Mouse (Mus musculus) hindbrain, postnatal 0 days (tissue): ENCODE data around the gene D10Wsu102e. TPM values are rescaled to one million over a fixed set of nuclear protein-coding genes. Genes with fewer than 3 reads are reported as not detected.
"Not testable (repeated sequence)": the region's sequence is repeated elsewhere in the genome, so short reads cannot be mapped to it uniquely, and the experiment has no call there.

Source experiments
- ATAC-seq: fragments of 200-750 bp; cut with Nextera tagmentation; 2 replicates; pipeline ENCODE4 v1.8.0; 2017; ENCODE audit warnings: mild to moderate bottlenecking, moderate TSS enrichment, moderate library complexity
- DNase-seq: peaks from one replicate; pipeline ENCODE4 v3.0.0-alpha.2; 2015; ENCODE audit warnings: low spot score
- H3K27ac ChIP-seq: fragments of 300-500 bp; sonication (generic); 2 replicates; pipeline ENCODE4 v1.5.1; 2014; ENCODE audit warnings: mild to moderate bottlenecking
- H3K27me3 ChIP-seq: fragments of 300-500 bp; sonication (generic); 2 replicates; pipeline ENCODE4 v1.6.1; 2014; ENCODE audit warnings: low read length, mixed read lengths; ENCODE audit not compliant: insufficient read depth
- H3K36me3 ChIP-seq: fragments of 300-500 bp; sonication (generic); 2 replicates; pipeline ENCODE4 v1.6.1; 2014; ENCODE audit warnings: low read length, mixed read lengths; ENCODE audit not compliant: insufficient read depth
- H3K4me1 ChIP-seq: fragments of 300-500 bp; sonication (generic); 2 replicates; pipeline ENCODE4 v1.6.1; 2014; ENCODE audit warnings: antibody characterized with exemption, low read length, mixed read lengths; ENCODE audit not compliant: insufficient read depth
- H3K4me2 ChIP-seq: fragments of 300-500 bp; sonication (generic); 2 replicates; pipeline ENCODE4 v1.6.1; 2014; ENCODE audit warnings: low read depth, mild to moderate bottlenecking, low read length, moderate library complexity, mixed read lengths
- H3K4me3 ChIP-seq: fragments of 300-500 bp; sonication (generic); 2 replicates; pipeline ENCODE4 v1.5.1; 2014; ENCODE audit warnings: low read length
- H3K9ac ChIP-seq: fragments of 300-500 bp; sonication (generic); replicated peaks from 2 replicates; pipeline ENCODE4 v1.6.1; 2014; ENCODE audit warnings: mild to moderate bottlenecking, low read length, moderate library complexity, mixed read lengths
- H3K9me3 ChIP-seq: fragments of 300-500 bp; sonication (generic); 2 replicates; pipeline ENCODE4 v1.6.1; 2016; ENCODE audit warnings: low read length, mixed read lengths
- CTCF ChIP-seq: IDR thresholded peaks from 2 replicates; pipeline ENCODE4 v1.5.1; 2016; ENCODE audit warnings: antibody characterized with exemption, control low read depth, low read depth
- WGBS: fragments of 180-500 bp; shearing (Covaris S2); extraction: QIAGEN DNeasy Blood & Tissue Kit; methylation state at CpG from one replicate; pipeline ENCODE4 v1.1.7; 2014; 5-methylcytosine and 5-hydroxymethylcytosine counted together
- polyA plus RNA-seq: library from polyadenylated mRNA; unstranded; fragments of >200 nt; fragmentation: Nextera tagmentation; extraction: Ambion mirVana; gene quantifications from 2 replicates; pipeline ENCODE4 v1.2.1, GENCODE M21; 2015
- total RNA-seq: library from RNA; depleted of rRNA; stranded (reverse); fragments of >200 nt; gene quantifications from 2 replicates; pipeline ENCODE4 v1.2.3, GENCODE M21; 2014

The D10Wsu102e gene
- total and polyA plus RNA-seq, 2 experiments from 2014 or later, result 0.60 to 2.1 TPM

- DNase-seq, result no peak
- Histone ChIP-seq H3K4me3 (no peak overlapping the region), H3K27me3 (no peaks in the 10 kb centered on the region), H3K4me2 (no peak overlapping the region), H3K9ac (no peak overlapping the region), H3K4me1 (no peaks in the 10 kb centered on the region), H3K9me3 (no peaks in the 10 kb centered on the region), H3K36me3 (no peaks in the 10 kb centered on the region), H3K27ac (no peak overlapping the region)
- ATAC-seq, result no peak
- WGBS, result 67% methylated on average over 2 of the region's 2 CpGs
- TF ChIP-seq CTCF, result no peak
These were observed 23.0 kb downstream of the D10Wsu102e start for GRCm38 (mm10) chr10:83382988-83383387.

GRCm38 (mm10) chr10:83383863-83384262 lies 23.8 kb downstream of the D10Wsu102e start:
- H3K27ac ChIP-seq, result no peak overlapping the region
- TF ChIP-seq CTCF, result no peak
- H3K4me1 ChIP-seq, result no peaks in the 10 kb centered on the region
- 85% methylated on average over 13 of the region's 13 CpGs for WGBS
- no peak overlapping the region for H3K9ac ChIP-seq
- no peak overlapping the region for H3K4me2 ChIP-seq
- no peaks in the 10 kb centered on the region for H3K9me3 ChIP-seq
- no peak overlapping the region for H3K4me3 ChIP-seq
- H3K27me3 ChIP-seq, result no peaks in the 10 kb centered on the region
- no peaks in the 10 kb centered on the region for H3K36me3 ChIP-seq
- no peak for ATAC-seq
- no peak for DNase-seq

- H3K4me2 ChIP-seq, result no peak overlapping the region
- H3K4me1 ChIP-seq, result no peaks in the 10 kb centered on the region
- no peak for DNase-seq
- 86% methylated on average over 8 of the region's 8 CpGs for whole genome bisulfite sequencing
- no peak overlapping the region for H3K4me3 ChIP-seq
- TF ChIP-seq CTCF, result no peak
- no peak for ATAC-seq
- H3K9me3 ChIP-seq, result no peaks in the 10 kb centered on the region
- no peaks in the 10 kb centered on the region for H3K36me3 ChIP-seq
- H3K27ac ChIP-seq, result no peak overlapping the region
- no peaks in the 10 kb centered on the region for H3K27me3 ChIP-seq
- no peak overlapping the region for H3K9ac ChIP-seq
These were observed 24.6 kb downstream of the D10Wsu102e start for GRCm38 (mm10) chr10:83384456-83385215.

- Histone ChIP-seq H3K9ac (no peak overlapping the region), H3K4me2 (no peak overlapping the region), H3K4me1 (no peaks in the 10 kb centered on the region), H3K4me3 (no peak overlapping the region), H3K27me3 (no peaks in the 10 kb centered on the region), H3K9me3 (no peaks in the 10 kb centered on the region), H3K36me3 (no peaks in the 10 kb centered on the region), H3K27ac (no peak overlapping the region)
- no peak for TF ChIP-seq CTCF
- WGBS, result 94% methylated on average over 7 of the region's 7 CpGs
- DNase-seq (no peak), ATAC-seq (no peak)
These were observed 25.4 kb downstream of the D10Wsu102e start for GRCm38 (mm10) chr10:83385330-83385910.

- no peak for ATAC-seq
- DNase-seq, result no peak
- WGBS, result 97% methylated on average over 2 of the region's 2 CpGs
- no peak overlapping the region for H3K27ac ChIP-seq
- H3K27me3 ChIP-seq, result no peaks in the 10 kb centered on the region
- no peak overlapping the region for H3K9ac ChIP-seq
- no peak for TF ChIP-seq CTCF
- no peaks in the 10 kb centered on the region for H3K9me3 ChIP-seq
- H3K4me3 ChIP-seq, result no peak overlapping the region
- no peaks in the 10 kb centered on the region for H3K36me3 ChIP-seq
- H3K4me1 ChIP-seq, result no peaks in the 10 kb centered on the region
- H3K4me2 ChIP-seq, result no peak overlapping the region
These were observed 37.3 kb downstream of the D10Wsu102e start for GRCm38 (mm10) chr10:83397336-83397735.

GRCm38 (mm10) chr10:83400896-83401295 lies 40.9 kb downstream of the D10Wsu102e start:
- H3K4me2 ChIP-seq, ATAC-seq, H3K9ac ChIP-seq, H3K36me3 ChIP-seq, H3K27ac ChIP-seq, H3K9me3 ChIP-seq, H3K27me3 ChIP-seq, H3K4me3 ChIP-seq, DNase-seq, H3K4me1 ChIP-seq: not testable (repeated sequence)
- 88% methylated on average over 6 of the region's 7 CpGs for WGBS

GRCm38 (mm10) chr10:83405031-83405430 lies 45.0 kb downstream of the D10Wsu102e start:
- 89% methylated on average over 11 of the region's 11 CpGs for WGBS
- DNase-seq, result no peak
- no peak for ATAC-seq
- Histone ChIP-seq H3K4me3 (no peak overlapping the region), H3K27ac (no peak overlapping the region), H3K9me3 (no peaks in the 10 kb centered on the region), H3K4me2 (no peak overlapping the region), H3K4me1 (no peaks in the 10 kb centered on the region), H3K9ac (no peak overlapping the region), H3K36me3 (no peaks in the 10 kb centered on the region), H3K27me3 (no peaks in the 10 kb centered on the region)
- no peak for TF ChIP-seq CTCF
